Mouse (Mus musculus) kidney, postnatal 0 days (tissue): ENCODE measurements around the gene Clcn2. TPM values are rescaled to one million over a fixed set of nuclear protein-coding genes. Genes with fewer than 3 reads are reported as not detected.

Experiments used
- ATAC-seq: fragments of 200-750 bp; cut with Nextera tagmentation; replicated peaks from 2 replicates; pipeline ENCODE4 v1.8.0; 2017; ENCODE audit warnings: low read depth, moderate number of reproducible peaks, moderate TSS enrichment, moderate library complexity; ENCODE audit not compliant: low FRiP score
- DNase-seq: peaks from one replicate; pipeline ENCODE4 v3.0.0-alpha.2; 2016; ENCODE audit warnings: low spot score
- H3K27ac ChIP-seq: fragments of 300-500 bp; sonication (generic); 2 replicates; pipeline ENCODE4 v1.5.1; 2014; ENCODE audit warnings: mild to moderate bottlenecking
- H3K27me3 ChIP-seq: fragments of 300-500 bp; sonication (generic); 2 replicates; pipeline ENCODE4 v1.6.1; 2014; ENCODE audit warnings: low read length, mixed read lengths; ENCODE audit not compliant: insufficient read depth
- H3K36me3 ChIP-seq: fragments of 300-500 bp; sonication (generic); 2 replicates; pipeline ENCODE4 v1.6.1; 2014; ENCODE audit warnings: low read length, mixed read lengths; ENCODE audit not compliant: insufficient read depth
- H3K4me1 ChIP-seq: fragments of 300-500 bp; sonication (generic); replicated peaks from 2 replicates; pipeline ENCODE4 v1.6.1; 2014; ENCODE audit warnings: antibody characterized with exemption, low read length, mixed read lengths; ENCODE audit not compliant: insufficient read depth
- H3K4me2 ChIP-seq: fragments of 300-500 bp; sonication (generic); 2 replicates; pipeline ENCODE4 v1.6.1; 2014; ENCODE audit warnings: mild to moderate bottlenecking, low read length, moderate library complexity, mixed read lengths
- H3K4me3 ChIP-seq: fragments of 300-500 bp; sonication (generic); replicated peaks from 2 replicates; pipeline ENCODE4 v1.5.1; 2014; ENCODE audit warnings: low read depth, low read length
- H3K9ac ChIP-seq: fragments of 300-500 bp; sonication (generic); 2 replicates; pipeline ENCODE4 v1.6.1; 2014; ENCODE audit warnings: low read depth, low read length
- H3K9me3 ChIP-seq: fragments of 300-500 bp; sonication (generic); replicated peaks from 2 replicates; pipeline ENCODE4 v1.6.1; 2016; ENCODE audit warnings: low read length, inconsistent platforms, mixed read lengths
- CTCF ChIP-seq: IDR thresholded peaks from 2 replicates; pipeline ENCODE4 v1.5.1; 2016; ENCODE audit warnings: antibody characterized with exemption, low read depth, mild to moderate bottlenecking, moderate library complexity
- WGBS: fragments of 180-500 bp; shearing (Covaris S2); extraction: QIAGEN DNeasy Blood & Tissue Kit; methylation state at CpG from one replicate; pipeline ENCODE4 v1.1.7; 2014; 5-methylcytosine and 5-hydroxymethylcytosine counted together
- polyA plus RNA-seq: library from polyadenylated mRNA; unstranded; fragments of >200 nt; fragmentation: Nextera tagmentation; extraction: Ambion mirVana; gene quantifications from 2 replicates; pipeline ENCODE4 v1.2.1, GENCODE M21; 2015

Gene Clcn2
- polyA plus RNA-seq, 1 experiment from 2014 or later, result 10.7 TPM

DNA sequence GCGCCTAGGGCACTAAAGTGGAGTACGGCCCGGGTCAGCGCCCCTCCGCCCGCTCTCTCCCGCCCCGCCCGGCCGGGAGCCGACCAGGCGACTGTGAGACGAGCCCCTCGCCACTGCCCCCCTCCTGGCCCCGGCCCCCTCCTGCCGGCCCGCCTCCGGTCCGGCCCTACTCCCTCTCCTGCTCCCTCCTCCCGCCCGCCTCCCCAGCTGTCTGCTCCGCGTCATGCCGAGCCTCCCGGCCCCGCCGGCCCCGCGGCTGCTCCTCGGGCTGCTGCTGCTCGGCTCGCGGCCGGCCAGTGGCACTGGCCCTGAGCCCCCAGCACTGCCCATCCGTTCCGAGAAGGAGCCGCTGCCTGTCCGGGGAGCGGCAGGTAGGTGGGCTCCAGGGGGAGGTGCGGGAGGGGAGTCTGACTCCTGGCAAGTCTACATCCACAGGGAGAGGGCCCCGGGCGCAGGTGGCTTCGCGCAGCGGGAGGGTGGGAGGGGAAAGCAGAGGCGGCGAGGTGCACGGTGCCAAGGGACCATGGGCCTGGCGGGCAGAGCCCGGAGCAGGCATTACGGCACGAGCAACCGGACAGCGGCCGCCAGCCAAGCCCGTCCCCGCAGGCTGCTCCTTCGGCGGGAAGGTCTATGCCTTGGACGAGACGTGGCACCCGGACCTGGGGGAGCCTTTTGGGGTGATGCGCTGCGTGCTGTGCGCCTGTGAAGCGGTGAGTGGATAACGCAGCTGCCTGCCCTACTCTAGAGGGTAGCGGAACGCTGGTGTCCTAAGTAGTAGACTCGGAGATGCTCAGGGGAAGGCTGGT is 15.6 kb upstream of the Clcn2 start, which contains the start of gene Chrd:
Gene Chrd, plus strand, starts transcription at position 203 of the 806 bp plus-strand sequence.
- peak; percentile 81 for DNase-seq
- peaks cover 8% of the 10 kb centered on the region; the same call in 1 of the 2 replicates for H3K4me1 ChIP-seq
- under 1% methylated on average over 68 of the region's 70 CpGs for WGBS
- TF ChIP-seq CTCF, result no peak
- peak within 1 kb of the TSS; percentile 58 for H3K4me3 ChIP-seq
- peak within 1 kb of the TSS; percentile 100 for H3K4me2 ChIP-seq
- H3K27ac ChIP-seq, result peak within 1 kb of the TSS; percentile 54; the same call in 1 of the 2 replicates
- peak within 1 kb of the TSS; percentile 62 for H3K9ac ChIP-seq
- H3K9me3 ChIP-seq, result no peaks in the 10 kb centered on the region
- H3K27me3 ChIP-seq, result peaks cover 3% of the 10 kb centered on the region; the same call in 1 of the 2 replicates
- peak; percentile 72 for ATAC-seq
- H3K36me3 ChIP-seq, result no peaks in the 10 kb centered on the region

DNA sequence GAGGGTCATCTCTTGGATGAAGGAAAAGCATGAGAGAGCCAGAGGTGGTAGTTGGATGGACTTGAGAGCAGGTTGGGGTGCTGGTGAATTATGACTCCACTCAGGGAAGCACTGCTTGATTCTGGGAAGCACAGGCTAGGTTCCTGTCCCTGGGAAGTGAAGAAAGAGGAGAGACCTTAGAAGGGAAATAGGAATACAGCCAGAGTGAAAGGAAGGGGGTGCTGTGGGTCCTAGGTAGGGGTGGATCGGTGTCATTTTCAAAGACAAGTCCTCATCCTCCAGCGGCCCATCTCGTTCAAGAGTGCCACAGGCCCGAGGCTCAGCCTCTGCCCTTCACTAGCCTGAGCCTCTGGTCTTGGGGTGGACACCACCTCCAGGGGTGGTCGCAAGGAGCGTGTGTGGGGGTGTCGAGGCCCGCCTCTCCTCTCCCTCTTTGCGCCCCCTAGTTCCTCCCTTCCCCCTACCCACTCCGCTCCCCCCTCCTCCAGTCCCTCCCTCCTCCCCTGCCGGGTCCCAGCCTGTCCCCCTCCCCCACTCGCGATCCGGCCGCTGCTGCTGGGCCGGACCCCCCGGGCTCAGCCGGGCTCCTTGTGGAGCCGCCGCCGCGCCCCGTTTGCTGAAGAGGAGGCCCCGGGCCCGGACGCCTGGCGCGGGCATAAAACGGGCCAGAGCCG is 14.8 kb upstream of the Clcn2 start:
- Histone ChIP-seq H3K9me3 (no peaks in the 10 kb centered on the region), H3K4me1 (peaks cover 8% of the 10 kb centered on the region; the same call in 1 of the 2 replicates), H3K27ac (peak overlapping the region; percentile 54; the same call in 1 of the 2 replicates), H3K27me3 (peaks cover 3% of the 10 kb centered on the region; the same call in 1 of the 2 replicates), H3K9ac (peak overlapping the region; percentile 62), H3K4me3 (peak overlapping the region; percentile 58), H3K4me2 (peak overlapping the region; percentile 100), H3K36me3 (no peaks in the 10 kb centered on the region)
- ATAC-seq, result peak; percentile 49
- peak; percentile 60 for DNase-seq
- under 1% methylated on average over 22 of the region's 30 CpGs for WGBS
- TF ChIP-seq CTCF, result no peak

DNA sequence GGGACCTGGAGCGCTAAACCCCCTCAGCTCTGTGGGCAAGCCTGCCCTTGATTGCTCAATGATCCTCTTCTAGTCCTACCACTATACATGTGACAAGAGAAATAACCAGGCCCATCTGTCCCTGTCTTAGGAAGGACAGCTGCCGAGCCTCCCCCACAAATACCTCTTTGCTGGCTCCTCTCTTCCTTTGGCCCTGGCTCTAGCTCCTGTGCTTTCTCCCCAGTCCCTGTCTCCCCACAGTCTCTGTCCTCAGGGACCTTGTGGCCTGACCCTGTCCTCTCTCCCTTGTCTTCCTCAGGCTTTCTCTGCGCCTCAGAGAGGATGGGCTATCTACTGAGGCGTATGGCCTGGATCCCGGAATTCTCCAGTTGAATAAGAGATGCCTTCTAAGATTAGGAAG is 14.1 kb upstream of the Clcn2 start:
- Histone ChIP-seq H3K27me3 (peaks cover 3% of the 10 kb centered on the region; the same call in 1 of the 2 replicates), H3K4me3 (no peak overlapping the region), H3K4me2 (no peak overlapping the region), H3K27ac (no peak overlapping the region), H3K9me3 (no peaks in the 10 kb centered on the region), H3K9ac (no peak overlapping the region), H3K4me1 (peaks cover 8% of the 10 kb centered on the region; the same call in 1 of the 2 replicates), H3K36me3 (no peaks in the 10 kb centered on the region)
- 61% methylated on average over 5 of the region's 5 CpGs for WGBS
- DNase-seq (no peak), ATAC-seq (no peak)
- no peak for TF ChIP-seq CTCF

DNA sequence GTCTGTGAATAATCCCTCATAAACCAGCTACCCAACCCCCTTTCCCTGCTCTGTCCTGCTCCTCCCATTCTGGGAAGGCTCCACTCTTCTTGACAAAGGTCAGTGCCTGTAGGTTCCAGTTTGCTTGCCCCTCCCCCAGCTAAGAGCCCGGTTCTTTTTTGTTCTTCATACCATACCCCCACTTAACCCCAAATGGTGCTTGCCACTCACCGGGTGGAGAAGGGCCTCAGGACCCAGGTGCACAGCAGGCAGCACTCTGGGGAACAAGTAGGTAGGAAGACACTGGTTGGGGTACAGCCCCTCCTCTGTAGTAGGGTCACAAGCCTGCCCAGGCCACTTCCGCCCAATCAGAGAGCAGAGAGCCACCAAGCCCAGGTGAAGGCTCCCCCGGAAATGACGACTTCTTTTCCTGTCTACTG is 12.8 kb upstream of the Clcn2 start:
- DNase-seq (no peak), ATAC-seq (peak; percentile 40; the same call in 1 of the 2 replicates)
- no peak overlapping the region for H3K27ac ChIP-seq
- WGBS, result 27% methylated on average over 5 of the region's 5 CpGs
- H3K4me3 ChIP-seq, result no peak overlapping the region
- TF ChIP-seq CTCF, result no peak
- 0 out of 2 replicates have a peak overlapping the region, but pooled peaks have one; percentile 13 for H3K9ac ChIP-seq
- H3K36me3 ChIP-seq, result no peaks in the 10 kb centered on the region
- H3K4me1 ChIP-seq, result peaks cover 8% of the 10 kb centered on the region; the same call in 1 of the 2 replicates
- peaks cover 3% of the 10 kb centered on the region; the same call in 1 of the 2 replicates for H3K27me3 ChIP-seq
- H3K4me2 ChIP-seq, result no peak overlapping the region
- no peaks in the 10 kb centered on the region for H3K9me3 ChIP-seq

DNA sequence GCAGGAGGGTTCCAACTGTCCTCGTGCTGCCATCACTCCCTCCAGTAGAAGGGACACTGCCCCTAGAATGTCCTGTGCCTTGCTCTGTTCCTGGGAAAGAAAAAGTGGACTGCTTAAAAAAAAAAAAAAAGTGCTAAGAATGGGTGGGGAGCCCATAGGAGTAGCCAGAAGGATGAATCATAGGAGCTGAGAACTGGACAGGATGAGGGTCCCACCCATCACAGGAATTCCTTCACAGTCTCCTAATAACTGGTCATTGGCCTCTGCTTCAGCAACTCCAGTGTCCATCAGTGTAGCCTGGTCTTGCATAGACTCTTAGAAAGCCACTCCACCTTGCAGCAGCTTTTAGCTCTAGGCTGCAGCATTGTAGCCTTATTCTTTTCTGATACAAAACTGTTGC is 8.8 kb upstream of the Clcn2 start:
- no peak for TF ChIP-seq CTCF
- Histone ChIP-seq H3K4me2 (no peak overlapping the region), H3K9ac (no peak overlapping the region), H3K27ac (no peak overlapping the region), H3K36me3 (peaks cover 3% of the 10 kb centered on the region; the same call in 1 of the 2 replicates), H3K9me3 (no peaks in the 10 kb centered on the region), H3K27me3 (no peaks in the 10 kb centered on the region), H3K4me3 (no peak overlapping the region), H3K4me1 (no peaks in the 10 kb centered on the region)
- no peak for DNase-seq
- WGBS, result 64% methylated on average over 1 of the region's 1 CpGs
- no peak for ATAC-seq

DNA sequence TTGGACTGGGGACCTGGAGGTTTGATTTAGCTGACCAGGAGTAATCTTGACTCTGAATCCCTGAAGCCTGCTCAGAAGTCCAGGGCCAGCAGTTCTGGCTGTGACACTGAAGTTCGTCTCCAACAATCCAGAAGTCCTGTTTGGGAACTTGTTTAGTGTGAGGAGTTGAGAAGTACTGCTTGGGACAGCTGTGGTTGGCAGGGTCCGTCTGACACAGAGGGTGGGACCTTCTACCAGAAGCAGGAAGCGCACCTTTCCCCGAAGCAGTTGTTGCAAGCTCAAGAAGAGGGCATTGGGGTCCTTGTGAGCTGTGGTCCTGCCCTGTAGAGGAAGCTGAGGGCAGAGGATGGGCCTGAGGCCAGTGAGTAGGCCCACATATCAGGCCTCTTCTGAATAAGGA is 8.2 kb upstream of the Clcn2 start:
- H3K27me3 ChIP-seq, result no peaks in the 10 kb centered on the region
- no peaks in the 10 kb centered on the region for H3K4me1 ChIP-seq
- no peaks in the 10 kb centered on the region for H3K9me3 ChIP-seq
- no peak overlapping the region for H3K4me2 ChIP-seq
- no peak overlapping the region for H3K27ac ChIP-seq
- H3K9ac ChIP-seq, result no peak overlapping the region
- no peak for ATAC-seq
- no peak overlapping the region for H3K4me3 ChIP-seq
- H3K36me3 ChIP-seq, result peaks cover 6% of the 10 kb centered on the region
- TF ChIP-seq CTCF, result no peak
- WGBS, result 82% methylated on average over 4 of the region's 4 CpGs
- DNase-seq, result no peak
